Mouse (Mus musculus): ENCODE data around the gene Ran. TPM values are rescaled to one million over a fixed set of nuclear protein-coding genes. Genes with fewer than 3 reads are reported as not detected.
"Not testable (repeated sequence)": the region's sequence is repeated elsewhere in the genome, so short reads cannot be mapped to it uniquely, and the experiment has no call there.

The Ran gene
- 244 and 276 TPM in 2 replicates for total RNA-seq (2015)
- total RNA-seq (2017): 240 and 264 TPM in 2 replicates

- ATAC-seq (ENCODE audit: poor library complexity, severe bottlenecking): peak; percentile 92
Observed at GRCm38 (mm10) chr5:129019497-129020299, at the start of gene Ran. Ran (plus strand) TSS chr5:129020069.

DNA sequence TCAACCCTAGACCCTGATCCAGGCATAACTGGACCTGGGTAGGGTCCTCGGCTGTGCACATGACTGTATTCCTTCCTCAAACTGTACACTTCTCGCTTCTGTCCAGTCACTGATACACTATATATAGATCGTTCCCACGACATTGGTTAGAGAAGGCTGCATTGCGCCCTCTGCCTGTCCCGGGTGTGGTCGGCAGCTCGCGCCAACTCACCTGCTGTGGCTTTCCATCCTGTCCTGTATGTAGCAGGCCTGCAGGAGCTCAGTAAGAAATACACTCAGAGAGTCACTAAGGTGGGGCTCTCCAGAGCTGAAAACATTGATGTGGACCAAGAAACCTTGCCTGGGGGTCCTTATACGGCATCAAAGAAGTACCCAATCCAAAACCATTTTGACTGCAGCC lies 49.0 kb upstream of the Ran start:
- no peak for ATAC-seq (ENCODE audit: poor library complexity, severe bottlenecking)

DNA sequence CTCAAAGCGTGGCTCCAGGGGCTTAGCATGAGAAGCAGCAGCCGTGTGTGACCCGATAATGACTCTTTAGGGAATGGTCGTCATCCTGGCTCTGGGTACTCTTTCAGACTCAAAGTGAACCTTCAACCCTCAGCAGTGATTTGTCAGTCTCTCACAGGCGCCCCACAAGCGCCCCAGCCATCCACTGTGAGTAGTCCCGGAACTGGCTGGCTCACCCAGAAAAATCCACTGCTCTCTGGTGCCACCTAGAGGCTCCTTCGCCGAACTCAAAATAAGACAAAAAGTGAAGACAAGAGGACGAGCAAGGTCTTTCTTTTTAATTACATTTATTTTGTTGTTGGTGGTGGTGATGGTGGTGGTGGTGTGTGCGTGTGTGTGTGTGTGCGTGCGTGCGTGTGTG lies 48.6 kb upstream of the Ran start:
- peak; percentile 79 for ATAC-seq (ENCODE audit: poor library complexity, severe bottlenecking)

DNA sequence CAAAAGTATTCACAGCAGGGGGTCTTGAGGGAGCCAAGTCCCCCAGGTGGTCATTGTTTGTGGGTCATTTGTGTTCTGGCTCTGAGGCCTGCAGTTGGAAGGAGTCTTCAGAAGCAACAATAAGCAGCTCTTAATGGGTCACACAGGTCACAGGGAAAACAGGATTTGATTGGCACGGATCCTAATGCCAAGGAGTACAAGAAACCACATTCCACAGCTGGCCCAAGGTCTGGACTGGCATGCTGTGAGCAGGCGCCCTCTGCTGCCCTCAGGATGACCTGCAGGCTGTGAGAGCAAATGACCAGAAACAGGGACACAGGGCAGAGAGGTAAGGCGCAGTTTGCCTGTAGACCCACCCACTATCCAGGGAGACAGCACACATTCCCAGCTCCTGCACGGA lies 43.6 kb upstream of the Ran start:
- peak; percentile 49 for ATAC-seq (ENCODE audit: poor library complexity, severe bottlenecking)

GRCm38 (mm10) chr5:128977466-128977865 lies 42.4 kb upstream of the Ran start:
- not testable (repeated sequence) for ATAC-seq (ENCODE audit: poor library complexity, severe bottlenecking)

- ATAC-seq (ENCODE audit: poor library complexity, severe bottlenecking): no peak
Observed at GRCm38 (mm10) chr5:128978957-128979356, 40.9 kb upstream of the Ran start.

- ATAC-seq (ENCODE audit: poor library complexity, severe bottlenecking): no peak
Observed at GRCm38 (mm10) chr5:128980857-128981256, 39.0 kb upstream of the Ran start.

DNA sequence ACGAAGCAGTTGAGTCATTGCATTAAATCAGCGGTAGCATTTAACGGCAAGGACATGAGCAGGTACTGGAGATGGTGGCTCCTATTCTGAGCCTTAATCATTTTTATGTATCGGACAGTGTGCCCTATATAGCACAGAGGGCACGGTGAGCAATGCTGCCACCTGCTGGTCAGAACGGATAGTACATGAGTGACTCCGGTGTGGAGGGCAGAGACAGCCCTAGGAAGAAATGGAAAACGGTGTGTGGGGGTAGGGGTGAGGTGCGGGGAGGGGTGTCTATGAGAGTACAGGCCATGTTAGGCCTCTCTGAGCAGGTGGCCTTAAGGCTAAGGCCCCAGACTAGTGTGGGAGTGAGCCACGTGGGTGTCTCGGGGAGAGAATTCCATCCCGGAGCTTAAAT lies 38.3 kb upstream of the Ran start:
- ATAC-seq (ENCODE audit: poor library complexity, severe bottlenecking): peak; percentile 87

GRCm38 (mm10) chr5:128984536-128984935 lies 35.3 kb upstream of the Ran start:
- no peak for ATAC-seq (ENCODE audit: poor library complexity, severe bottlenecking)

DNA sequence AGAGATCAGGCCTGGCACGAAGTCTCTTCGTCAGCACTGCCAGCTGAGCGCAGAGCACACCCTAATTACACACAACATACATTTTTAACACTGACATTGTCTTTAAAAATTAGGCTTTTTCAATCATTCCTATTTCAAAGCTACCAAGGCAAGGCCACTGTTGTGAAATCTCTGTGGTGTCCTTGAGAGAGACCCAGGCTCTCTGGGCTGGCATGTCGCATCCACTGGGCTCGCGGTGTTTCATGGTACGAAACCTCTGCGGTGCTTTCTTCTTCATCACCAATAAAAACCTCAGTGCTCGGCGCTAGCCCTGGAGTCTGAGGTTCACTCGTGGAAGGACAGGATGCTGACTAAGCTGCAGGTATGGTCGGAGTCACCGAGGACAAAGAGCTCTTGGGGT lies 33.9 kb upstream of the Ran start:
- ATAC-seq (ENCODE audit: poor library complexity, severe bottlenecking): no peak

DNA sequence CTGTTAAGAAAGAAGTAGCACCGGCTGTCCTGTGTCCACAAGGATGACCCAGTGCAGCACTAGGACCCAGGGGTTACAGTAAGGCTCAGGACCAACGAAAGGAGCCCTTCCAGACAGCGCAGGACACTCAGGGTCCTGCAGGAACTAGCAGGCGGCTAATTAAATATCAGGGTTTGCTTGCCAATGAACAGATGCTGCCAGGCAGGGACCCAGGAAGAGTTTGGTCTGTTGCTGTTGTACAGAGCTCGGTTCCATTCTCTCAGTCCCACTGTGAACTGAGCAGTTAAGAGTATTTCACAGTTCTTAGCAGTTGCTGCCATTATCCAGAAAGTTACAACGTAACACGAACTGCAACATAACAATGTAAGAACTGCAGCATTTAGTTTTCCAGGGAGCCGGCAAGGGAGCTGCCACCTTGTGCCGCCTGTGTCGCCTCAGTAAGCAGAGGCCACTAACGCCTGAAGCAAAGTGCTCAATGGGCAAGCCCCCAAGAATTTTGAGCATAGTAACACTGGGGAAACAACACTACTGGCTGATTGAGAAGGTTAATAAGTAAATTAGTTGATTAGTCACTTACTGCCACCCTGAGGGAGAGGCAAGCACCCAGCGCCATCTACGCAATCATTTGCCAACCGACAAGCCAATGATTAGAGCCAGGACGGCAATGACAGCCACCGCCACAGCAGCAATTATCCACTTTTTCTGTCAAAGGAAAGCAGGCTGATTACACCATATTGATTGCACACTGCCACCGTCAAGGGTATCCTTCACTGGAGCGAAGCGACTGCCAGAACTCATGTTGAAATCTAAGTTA lies 32.5 kb upstream of the Ran start:
- ATAC-seq (ENCODE audit: poor library complexity, severe bottlenecking): no peak

DNA sequence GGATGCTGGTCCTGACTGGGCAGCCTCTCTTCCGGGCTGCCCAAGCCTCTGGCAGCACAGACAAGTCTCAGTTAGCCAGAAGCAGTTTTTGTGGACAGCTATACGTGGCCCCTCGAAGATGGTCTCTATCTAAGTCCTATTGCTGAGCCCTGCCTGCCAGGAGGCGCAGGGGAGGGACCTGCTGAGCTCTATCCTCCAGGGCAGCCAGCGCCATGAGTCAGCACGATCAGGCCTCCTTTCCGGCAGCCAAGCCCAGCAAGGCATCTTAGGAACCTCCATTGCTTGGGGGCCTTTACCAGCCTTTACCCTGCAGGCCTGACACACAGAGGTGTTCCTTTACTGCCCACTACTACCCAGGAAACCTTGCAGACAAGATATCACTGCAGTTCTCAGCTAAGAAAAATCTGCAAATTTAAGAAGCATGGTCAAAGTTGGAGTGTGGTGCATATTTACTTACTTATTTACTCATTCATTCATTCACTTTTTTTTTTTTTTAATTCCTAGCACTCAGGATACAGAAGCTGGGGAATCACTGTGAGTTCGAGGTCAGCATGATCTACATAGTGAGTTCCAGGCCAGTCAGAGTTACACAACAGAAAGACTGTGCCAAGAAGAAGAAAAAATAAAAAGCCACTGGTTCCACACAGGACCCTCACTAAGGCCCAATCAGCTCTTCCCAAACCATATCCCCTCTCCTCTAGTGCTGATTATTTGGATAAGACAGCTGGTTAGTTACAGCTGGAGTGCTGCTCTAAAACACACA lies 19.0 kb upstream of the Ran start:
- peak; percentile 46 for ATAC-seq (ENCODE audit: poor library complexity, severe bottlenecking)

GRCm38 (mm10) chr5:129002571-129003011 lies 17.3 kb upstream of the Ran start:
- peak; percentile 66 for ATAC-seq (ENCODE audit: poor library complexity, severe bottlenecking)

GRCm38 (mm10) chr5:129005416-129005815 lies 14.5 kb upstream of the Ran start:
- ATAC-seq (ENCODE audit: poor library complexity, severe bottlenecking): no peak

- ATAC-seq (ENCODE audit: poor library complexity, severe bottlenecking): peak; percentile 30
Observed at GRCm38 (mm10) chr5:129006031-129006788, 13.7 kb upstream of the Ran start.

- ATAC-seq (ENCODE audit: poor library complexity, severe bottlenecking): no peak
Observed at GRCm38 (mm10) chr5:129007105-129007957, 12.5 kb upstream of the Ran start.

DNA sequence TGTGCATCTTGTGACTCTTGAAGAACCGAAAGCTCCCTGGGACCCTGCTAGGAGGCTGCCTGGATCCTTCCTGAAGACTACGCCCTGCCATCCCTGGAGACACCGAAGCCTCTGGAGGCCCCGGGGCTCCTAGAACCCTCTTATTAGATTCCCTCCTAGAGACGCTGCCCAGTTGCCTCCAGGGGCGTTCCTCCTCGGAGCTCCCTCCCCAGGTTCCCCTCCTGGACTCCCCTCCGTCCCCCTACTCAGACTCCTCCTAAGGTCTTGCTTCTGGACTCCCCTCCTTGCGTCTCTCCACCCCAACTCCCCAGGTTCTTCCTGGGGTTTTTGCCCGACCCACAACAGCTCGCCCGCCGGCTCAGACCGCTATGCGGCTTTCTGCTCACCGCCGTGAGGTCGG lies 11.9 kb upstream of the Ran start:
- ATAC-seq (ENCODE audit: poor library complexity, severe bottlenecking): peak; percentile 19

DNA sequence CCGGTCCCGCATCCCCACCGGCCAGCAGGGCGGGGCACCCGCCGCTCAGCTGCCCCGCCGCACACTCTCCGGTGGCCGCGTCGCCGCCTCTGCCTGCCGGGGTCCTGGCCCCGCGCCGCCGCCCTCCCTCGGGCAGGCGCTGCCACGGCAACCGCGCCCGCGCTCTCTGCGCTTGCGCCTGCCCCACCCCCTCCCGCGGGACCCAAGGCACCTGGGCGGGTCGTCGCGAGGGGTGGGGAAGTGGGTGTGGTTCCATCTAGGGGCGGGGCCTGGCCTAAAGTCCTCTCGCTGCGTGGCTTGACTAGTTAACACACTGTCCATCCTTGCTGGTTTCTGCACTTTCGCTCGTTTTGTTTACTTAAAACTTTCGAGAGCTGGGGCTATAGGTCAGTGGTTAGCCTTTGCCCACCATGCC lies 11.4 kb upstream of the Ran start, which contains the start of gene Stx2:
Stx2 (minus strand) TSS at position 163 of the 415 bp plus-strand sequence.
- peak; percentile 90 for ATAC-seq (ENCODE audit: poor library complexity, severe bottlenecking)

- no peak for ATAC-seq (ENCODE audit: poor library complexity, severe bottlenecking)
Observed at GRCm38 (mm10) chr5:129009577-129009976, 10.3 kb upstream of the Ran start.
